Mouse (Mus musculus): ENCODE data around the gene Jak3. TPM values are rescaled to one million over a fixed set of nuclear protein-coding genes. Genes with fewer than 3 reads are reported as not detected.

Gene Jak3
- total RNA-seq, 2 experiments from 2014 or later: 1.8 to 5.2 TPM

DNA sequence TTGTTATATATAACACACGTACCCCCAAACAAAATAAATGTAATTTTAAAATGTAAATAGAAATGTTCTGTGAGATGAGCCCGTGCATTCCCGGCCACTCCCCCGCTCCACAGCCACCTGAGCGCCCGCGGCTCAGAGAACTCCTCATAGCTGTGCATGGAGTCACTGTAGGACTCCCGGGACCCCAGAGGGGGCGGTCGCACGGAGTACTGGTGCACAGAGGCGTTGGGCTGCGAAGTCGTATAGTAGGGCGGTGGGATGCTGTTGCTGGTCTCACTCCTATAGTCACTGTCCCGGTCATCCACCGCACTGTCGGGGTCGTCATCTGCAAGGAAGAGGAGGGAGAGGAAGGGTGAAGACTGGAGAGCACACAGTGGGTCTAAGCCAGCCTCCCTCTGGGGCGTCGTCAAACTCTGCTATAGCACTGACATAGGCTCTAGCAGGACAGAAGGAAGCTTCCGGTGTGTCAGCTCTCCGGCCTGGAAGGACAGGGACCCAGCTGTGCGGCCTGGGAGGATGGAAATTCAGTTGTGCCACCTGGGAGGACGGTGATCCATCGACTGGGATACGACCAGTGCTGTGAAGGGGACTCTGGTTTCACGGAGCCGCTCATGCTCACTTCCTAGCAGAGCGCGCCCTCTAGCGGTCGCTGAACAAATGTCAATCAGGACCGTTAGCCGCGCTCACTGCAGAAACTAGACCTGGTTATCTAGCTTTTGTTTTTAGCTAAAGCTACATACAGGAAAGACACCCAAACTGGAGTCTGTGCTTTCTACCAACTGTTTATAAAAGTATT, 15.6 kb upstream of the Jak3 start:
- peak; percentile 72 for ATAC-seq (replicated peaks; ENCODE audit: low FRiP score, low TSS enrichment, poor library complexity, severe bottlenecking)

DNA sequence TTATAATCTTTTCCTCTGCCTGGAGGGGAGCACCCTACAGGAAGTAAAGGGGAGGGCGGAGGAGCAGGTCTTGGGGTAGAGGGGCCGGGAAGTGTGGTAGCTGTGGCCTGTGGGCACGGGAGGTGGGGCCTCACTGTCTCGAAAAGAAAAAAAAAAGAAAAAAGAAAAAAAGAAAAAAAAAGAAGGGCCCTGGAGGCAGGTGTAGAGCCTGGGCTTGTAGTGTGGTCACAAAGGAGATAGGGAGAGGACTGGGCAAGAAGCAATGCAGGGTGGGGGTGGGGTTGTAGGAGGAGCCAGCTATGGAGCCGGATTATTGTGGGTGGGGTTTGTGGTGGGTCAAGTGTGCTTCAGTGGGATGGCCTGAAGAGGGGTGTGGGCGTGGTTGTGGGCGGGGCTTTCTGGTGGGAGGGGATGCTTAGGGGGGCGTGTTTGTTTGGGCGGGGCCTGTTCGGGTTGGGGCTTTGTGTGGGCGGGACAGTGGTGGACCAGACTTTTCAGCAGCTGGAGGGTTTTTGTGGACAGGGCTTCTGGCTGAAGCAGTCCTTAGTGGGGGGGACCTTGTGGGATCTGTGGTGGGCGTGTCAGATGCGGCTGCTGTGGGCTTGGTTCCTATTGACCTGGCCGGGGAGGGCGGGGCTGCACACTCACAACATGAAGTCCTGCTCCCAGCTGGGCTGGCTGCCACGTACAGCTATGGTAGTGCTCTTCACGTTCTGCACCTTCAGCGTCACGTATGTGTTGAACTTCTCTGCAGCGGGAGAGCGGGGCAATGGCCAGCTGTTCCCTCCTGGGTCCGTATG, 10.6 kb upstream of the Jak3 start:
- peak; percentile 59 for ATAC-seq (replicated peaks; ENCODE audit: low FRiP score, low TSS enrichment, poor library complexity, severe bottlenecking)

DNA sequence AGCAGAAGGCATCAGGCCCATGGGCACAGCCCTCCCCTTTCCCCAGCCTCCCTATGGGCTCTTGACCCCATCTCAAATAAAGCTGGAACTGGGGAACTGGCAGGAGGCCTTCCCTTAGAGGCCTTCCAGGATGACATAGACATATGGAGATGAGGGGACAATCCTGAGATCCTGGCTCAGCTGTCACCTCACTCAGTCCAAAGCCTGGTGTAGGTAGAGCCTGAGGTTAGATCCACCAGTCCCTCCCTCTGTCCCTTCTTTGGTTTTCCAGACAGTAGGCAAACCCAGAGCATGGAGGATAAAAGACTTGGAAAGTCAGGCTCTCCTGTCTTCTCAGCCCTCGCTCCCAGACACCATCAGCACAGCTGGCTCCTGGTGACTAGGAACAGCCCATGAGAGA, 9.2 kb upstream of the Jak3 start:
- no peak for ATAC-seq (replicated peaks; ENCODE audit: low FRiP score, low TSS enrichment, poor library complexity, severe bottlenecking)

DNA sequence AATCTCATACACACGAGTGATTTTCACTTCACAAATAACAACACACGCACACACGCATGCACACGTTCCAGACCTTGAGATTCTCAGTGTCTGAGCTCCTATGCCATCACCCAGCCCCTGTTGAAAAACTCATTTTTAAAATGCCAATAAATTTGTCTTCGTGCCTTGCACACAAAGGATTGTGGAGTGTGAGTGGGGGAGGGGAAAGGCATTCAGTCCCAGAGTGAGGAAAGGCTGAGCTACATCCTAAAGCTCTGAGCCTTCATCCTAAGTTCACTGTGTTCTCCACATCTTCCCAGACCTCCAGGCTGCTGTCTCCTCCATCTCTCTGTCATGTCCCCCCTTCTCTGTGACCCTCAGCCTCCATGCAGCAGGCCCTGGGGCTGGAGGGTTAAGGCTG, 8.8 kb upstream of the Jak3 start:
- no peak for ATAC-seq (replicated peaks; ENCODE audit: low FRiP score, low TSS enrichment, poor library complexity, severe bottlenecking)

DNA sequence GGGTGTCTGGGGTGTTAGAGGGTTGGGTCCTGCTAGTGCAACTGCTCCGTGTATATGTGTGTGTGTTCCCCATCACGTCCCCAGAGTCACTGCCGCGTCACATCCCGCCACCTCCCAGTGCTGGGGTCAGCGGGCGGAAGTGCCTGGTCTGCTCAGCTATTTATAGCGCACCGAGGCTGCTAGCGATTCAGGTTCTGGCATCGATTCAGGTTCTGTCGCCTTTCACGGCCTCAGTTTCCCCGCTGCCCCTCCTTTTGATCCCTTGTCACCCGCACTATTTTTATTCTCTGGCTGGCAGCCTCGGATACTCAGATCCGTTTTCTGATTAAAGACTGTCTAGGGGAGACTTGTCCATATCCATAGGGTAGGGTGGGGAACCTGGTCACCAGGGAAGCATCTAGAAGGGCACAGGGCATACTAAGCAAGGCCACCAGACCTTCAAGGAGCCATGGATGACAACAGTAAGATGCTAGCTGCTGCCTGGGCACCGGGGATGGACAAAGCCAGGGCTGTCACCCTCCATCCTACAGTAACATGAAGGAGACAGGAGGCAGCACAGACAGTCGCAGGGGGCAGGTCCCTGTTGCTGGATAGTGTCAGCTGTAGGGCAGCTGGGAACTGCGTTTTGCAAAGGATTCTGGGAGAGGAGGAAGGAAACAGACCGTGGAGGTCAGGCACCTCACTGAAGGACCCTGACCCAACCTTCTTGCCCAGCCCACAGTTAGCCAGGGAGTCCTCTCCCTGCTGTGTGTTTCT, 7.7 kb upstream of the Jak3 start:
- no peak for ATAC-seq (replicated peaks; ENCODE audit: low FRiP score, low TSS enrichment, poor library complexity, severe bottlenecking)

DNA sequence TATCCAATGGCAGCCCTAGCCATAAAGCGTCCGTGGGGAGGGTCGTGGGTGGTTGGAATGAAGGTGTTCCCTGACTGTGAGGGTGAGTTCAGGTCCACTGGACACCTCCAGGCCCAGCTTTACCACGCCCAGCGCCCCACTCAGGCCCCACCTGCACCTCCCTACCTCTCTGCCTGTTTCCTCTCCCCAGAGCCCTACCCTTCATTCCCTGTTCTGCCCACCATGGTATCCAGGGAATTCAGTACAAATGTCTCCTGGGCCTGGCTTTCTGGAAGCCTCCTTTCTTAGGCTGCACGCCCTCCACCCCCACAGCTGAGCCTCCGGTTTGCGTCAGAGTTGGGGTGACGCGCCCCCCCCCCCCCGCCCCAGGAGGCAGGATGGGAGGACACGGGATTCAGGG, 5.9 kb upstream of the Jak3 start:
- ATAC-seq (replicated peaks; ENCODE audit: low FRiP score, low TSS enrichment, poor library complexity, severe bottlenecking): no peak

DNA sequence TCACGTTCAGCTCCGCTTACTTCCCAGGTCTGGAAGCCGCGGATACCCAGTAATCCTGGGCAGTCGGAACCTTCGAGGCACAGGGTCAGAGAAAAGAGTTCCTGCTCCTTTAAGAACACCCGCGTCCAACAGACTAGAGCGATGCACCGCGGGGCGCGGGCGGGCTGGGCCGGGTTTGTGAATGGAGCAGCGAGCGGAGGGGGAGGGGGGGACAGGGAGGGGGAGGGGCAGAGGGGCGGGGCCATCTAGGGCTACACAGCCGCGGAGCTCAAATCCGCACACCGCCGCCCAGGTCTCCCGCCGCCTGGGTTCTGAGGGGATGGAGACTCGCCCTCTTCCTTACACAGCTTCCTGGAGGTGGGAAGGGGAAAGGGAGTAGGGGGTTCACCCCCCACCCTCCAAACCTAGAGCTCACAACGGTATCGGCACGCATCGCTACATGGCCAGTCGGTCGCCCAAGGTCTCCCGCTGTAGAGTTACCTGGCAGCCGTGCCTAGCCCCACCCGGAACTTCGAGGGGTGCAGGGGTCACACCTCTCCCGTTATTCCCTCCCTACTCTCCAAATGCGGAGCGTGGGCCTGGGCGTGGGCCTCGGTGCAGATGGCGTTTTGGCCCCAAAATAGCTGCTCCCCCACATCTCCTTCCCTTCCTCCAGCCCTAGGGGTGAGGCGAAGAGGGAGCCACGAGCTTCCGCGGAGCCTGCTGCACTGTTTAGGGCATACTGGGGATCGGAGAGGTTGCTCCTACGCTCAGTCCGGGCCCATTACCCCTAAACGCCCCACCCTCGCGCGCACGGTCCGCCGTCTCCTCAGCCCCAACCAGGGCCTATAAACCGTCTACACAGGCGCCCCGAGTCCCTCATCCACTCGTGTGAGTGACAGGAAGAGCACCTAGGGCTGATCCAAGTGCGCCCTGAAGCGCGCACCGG, 5.2 kb upstream of the Jak3 start:
- ATAC-seq (replicated peaks; ENCODE audit: low FRiP score, low TSS enrichment, poor library complexity, severe bottlenecking): peak; percentile 9; the same call in 1 of the 2 replicates

DNA sequence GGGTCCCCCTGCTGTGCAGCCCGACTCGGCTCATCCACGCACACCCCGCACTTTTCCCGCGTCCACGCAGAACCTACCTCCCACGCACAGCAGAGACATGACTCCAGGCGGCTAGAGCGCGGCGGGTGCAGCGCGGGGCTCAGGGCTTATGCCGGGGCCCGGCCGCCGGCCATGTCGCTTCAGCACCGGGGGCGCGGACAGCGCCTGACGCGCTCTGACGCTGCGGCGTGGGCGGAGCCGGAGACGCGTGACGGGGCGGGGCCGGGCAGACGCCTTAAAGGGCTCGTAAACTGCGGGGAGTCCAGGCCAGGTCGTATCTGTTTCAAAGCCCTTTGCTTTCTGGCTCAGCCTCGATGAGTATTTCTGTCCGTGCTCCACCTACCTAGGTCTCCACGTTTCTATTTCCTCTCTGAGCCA, 4.5 kb upstream of the Jak3 start, which contains the start of gene Unc13a:
Gene Unc13a, minus strand, starts transcription at position 209 of the 417 bp plus-strand sequence.
- peak; percentile 70 for ATAC-seq (replicated peaks; ENCODE audit: low FRiP score, low TSS enrichment, poor library complexity, severe bottlenecking)

DNA sequence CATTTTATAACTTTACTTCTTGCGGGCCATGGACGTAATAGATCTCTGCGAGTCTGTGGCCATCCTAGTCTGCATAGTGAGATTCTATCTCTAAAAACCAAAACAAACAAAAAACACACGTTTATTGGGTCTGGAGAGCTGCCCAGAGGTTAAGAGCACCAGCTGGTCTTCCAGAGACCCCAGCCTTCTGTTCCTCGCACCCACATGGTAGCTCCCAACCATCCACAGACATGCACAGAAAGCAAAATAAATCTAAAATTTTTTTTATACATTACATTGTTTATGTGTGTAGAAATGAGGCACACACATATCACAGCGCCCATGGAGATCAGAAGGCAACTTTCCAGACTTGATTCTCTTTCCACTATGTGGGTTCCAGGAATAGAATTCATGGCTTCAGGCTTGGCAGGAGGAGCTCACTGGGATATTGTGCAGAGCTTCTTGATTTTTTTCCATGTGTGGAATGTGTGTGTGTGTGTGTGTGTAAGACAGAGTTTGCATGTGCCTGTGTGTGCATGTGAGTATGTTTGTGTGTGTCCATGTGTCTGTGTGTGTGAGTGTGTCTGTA, 3.8 kb upstream of the Jak3 start:
- ATAC-seq (replicated peaks; ENCODE audit: low FRiP score, low TSS enrichment, poor library complexity, severe bottlenecking): no peak

DNA sequence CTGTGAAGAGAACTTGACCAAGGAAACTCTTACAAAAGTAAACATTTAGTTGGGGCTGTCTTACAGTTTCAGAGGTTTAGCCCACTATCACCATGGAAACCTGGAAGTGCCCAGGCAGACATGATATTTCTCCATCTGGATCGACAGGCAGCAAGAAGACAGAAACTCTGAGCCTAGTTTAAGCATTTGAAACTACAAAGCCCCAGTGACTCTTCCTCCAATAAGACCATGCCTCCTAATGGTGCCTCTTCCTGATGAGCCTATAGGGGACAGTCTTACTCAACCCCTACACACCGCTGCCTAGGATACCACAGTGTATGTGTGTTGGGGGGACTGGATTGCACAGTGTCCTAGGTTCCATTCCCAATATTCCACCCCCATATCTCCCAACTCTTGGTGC, 2.0 kb upstream of the Jak3 start:
- no peak for ATAC-seq (replicated peaks; ENCODE audit: low FRiP score, low TSS enrichment, poor library complexity, severe bottlenecking)

DNA sequence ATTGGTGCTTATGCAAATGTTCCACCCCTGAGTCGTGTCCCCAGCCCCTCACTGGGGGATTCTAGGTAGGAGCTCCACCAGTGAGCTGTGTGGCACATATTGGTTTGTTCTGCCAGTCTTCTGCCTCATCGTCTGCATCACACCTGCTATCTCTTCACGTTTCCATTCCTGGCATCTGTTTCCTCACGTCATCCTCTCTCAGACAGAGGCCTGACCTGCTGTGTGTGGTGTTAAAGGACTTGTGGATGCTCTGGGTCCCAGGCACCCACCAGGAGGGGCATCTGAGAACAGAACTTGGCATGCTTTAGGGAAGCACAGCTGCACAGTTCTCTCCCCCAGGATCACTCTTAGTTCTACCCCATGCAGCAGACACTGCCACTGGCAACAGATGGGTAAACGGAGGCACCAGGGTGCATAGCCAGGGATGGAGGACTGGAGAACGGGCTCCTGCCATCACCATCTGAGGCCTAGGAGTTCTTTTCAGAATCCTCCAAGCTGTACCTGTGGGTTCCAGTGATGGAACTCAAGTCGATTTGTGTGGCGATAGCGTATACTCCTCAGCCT, 558 bp upstream of the Jak3 start:
- no peak for ATAC-seq (replicated peaks; ENCODE audit: low FRiP score, low TSS enrichment, poor library complexity, severe bottlenecking)

DNA sequence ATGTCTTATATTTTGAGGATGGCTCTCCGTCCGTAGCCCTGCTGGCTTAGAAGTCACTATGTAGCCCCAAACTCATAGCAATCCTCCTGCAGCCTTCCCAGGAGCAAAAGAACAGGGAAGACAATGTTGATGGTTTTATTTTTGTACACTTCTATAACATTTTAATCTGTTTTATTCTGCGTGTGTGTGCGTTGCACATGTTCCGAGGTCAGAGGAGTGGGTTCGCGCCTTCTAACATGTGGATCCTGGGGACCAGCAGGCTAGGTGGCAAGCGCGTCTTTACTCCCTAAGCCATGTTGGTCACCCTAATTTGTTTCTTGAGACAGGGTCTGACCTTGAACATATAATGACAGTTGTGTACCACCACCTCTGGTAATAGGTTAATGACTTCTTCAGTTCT, 707 bp downstream of the Jak3 start:
- no peak for ATAC-seq (replicated peaks; ENCODE audit: low FRiP score, low TSS enrichment, poor library complexity, severe bottlenecking)

DNA sequence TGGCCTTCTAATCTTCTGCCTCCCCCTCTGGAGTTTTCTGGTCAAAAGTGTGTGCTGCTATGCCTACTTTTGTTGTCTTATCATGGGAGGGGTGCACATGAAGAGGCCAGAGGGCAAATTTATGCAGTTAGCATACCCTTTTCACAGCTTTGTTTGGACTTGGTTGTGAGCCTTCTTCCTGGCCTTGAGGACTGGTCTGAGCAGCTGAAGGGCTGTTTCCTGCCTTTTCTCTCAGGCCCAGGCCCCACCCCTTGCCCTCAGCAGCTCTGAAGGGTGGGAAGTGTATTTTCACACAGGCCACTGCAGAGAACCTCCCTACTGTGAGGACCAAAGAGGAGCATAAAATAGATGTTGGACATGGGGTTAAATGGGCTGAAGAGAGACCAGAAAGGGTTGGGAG, 1.5 kb downstream of the Jak3 start:
- ATAC-seq (replicated peaks; ENCODE audit: low FRiP score, low TSS enrichment, poor library complexity, severe bottlenecking): no peak

DNA sequence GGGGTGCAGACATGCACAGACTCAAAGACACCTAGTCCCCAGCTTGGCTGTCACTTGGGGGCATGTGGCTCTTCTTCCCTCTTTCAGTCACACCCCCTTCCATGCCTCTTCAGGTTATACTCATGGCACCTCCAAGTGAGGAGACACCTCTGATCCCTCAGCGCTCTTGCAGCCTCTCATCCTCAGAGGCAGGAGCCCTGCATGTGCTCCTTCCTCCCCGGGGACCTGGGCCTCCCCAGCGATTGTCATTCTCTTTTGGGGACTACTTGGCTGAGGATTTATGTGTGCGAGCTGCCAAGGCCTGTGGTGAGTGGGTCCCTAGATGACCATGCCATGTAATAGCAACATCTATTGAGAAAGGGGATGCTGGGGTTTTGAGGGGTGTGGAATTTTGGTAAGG, 2.1 kb downstream of the Jak3 start:
- no peak for ATAC-seq (replicated peaks; ENCODE audit: low FRiP score, low TSS enrichment, poor library complexity, severe bottlenecking)

DNA sequence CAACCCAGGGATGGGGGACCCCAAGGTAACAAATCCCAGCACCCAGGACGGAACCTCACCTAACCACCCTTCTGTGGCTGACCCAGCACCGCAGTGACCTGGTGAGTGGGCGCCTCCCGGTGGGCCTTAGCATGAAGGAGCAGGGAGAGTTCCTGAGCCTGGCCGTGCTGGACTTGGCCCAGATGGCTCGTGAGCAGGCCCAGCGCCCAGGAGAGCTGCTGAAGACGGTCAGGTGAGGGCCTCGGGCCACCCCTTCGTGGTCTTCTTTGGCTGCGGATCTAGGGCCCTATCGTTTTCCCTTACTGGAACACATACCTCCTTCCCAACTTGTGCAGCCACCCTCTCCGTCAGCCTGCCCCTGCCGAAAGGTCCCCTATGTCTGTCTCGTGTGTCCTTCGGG, 3.0 kb downstream of the Jak3 start:
- no peak for ATAC-seq (replicated peaks; ENCODE audit: low FRiP score, low TSS enrichment, poor library complexity, severe bottlenecking)

DNA sequence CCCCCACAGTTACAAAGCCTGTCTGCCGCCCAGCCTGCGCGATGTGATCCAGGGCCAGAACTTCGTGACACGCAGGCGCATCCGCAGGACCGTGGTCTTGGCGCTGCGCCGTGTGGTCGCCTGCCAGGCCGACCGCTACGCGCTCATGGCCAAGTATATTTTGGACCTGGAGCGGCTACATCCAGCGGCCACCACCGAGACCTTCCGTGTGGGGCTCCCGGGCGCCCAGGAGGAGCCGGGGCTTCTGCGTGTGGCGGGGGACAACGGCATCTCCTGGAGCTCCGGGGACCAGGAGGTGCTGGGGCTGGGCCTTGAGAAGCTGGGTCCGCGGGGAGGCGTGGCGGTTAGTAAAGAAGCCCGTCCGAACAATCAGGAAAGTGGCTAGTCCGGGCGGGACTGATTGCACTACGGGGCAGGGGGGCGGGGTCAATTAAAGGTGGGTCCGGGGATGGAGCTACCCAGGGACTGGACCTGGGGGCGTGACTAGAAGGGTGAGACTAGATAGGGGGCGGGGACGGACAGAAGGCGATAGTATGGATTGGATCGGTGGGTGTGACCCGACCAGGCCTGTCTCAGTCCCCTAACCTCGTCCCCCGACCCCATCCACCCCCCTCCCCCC, 3.6 kb downstream of the Jak3 start:
- ATAC-seq (replicated peaks; ENCODE audit: low FRiP score, low TSS enrichment, poor library complexity, severe bottlenecking): no peak

DNA sequence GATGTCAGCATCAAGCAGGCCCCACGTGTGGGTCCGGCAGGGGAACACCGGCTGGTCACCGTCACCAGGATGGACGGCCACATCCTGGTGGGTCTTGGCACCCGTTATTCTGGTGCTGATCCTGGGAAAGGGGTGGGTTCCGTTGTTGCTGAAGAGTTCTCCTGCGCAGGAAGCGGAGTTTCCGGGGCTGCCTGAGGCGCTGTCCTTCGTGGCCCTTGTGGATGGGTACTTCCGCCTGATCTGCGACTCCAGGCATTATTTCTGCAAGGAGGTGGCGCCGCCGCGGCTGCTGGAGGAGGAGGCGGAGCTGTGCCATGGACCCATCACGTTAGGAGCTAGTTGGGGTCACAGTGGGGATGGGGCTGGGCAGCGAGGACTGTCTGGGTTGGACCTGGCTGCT, 4.4 kb downstream of the Jak3 start:
- no peak for ATAC-seq (replicated peaks; ENCODE audit: low FRiP score, low TSS enrichment, poor library complexity, severe bottlenecking)

DNA sequence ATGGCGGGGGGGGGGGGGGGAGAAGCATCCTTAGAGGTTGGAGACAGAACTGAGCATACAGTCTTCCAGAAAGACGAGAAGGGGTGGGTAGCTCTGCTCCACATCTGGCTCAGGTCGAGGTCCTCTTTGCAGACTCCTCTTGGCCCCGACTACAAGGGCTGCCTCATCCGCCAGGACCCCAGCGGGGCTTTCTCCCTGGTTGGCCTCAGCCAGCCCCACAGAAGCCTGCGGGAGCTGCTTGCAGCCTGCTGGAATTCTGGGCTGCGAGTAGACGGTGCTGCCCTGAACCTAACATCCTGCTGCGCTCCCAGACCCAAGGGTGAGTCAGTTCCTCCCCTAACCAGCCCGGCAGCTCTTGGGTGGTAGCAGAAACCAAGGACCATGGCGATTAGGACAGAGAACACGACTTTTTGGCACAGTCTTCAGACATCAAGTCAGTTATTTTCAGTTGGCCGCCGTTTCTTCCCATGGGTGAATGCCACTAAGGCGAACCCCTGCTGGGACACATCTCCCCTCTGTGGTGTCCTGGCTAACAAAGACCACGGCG, 5.3 kb downstream of the Jak3 start:
- ATAC-seq (replicated peaks; ENCODE audit: low FRiP score, low TSS enrichment, poor library complexity, severe bottlenecking): no peak
